ENCODE assay signal across 23 mouse cellular contexts in the genomic region with DNA sequence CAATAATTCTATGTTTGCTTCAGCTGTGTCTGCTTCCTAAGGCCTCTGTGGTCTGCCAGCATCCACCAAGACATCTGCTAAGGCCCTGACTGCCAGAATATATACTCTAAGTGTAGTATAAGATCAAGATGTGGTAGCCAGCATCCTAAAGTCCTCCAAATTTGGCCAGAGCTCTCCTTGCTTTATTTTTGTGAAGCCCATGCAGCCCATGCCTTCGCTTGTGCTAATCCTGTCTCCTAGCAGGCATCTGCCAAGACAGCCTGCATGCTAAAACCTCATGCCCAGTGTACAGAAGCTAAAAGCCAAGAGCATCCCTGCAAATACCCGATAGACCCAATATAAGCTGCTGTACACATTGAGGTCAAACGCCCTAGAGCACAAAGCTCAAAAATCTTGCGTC. TPM values are rescaled to one million over a fixed set of nuclear protein-coding genes. Genes with fewer than 3 reads are reported as not detected.
DNase-seq lines count a peak whose midpoint lies in the region; ATAC-seq and TF ChIP-seq lines count a peak whose summit lies in the region.
"Had no signal": no experiment of that assay in that cellular context is flagged by ENCODE, and none has a peak within 500 bp of the region (broad histone marks: within the 10 kb centered on the region; RNA-seq: fewer than 3 reads in every experiment).

No protein-coding gene starts in this region.

- no peak for ATAC-seq in lung, postnatal 0 days
- ATAC-seq: activated CD4-positive, CD25-positive, alpha-beta regulatory T cell, adult 4 months; forebrain, embryonic 13.5 days had no signal

- DNase-seq in cerebellum, adult 9-11 months = peak; percentile 19
- DNase-seq in cerebellum, adult 11-12 months = no peak
- DNase-seq in layer of hippocampus, postnatal 36 days = peak; percentile 8 to 24
- no peak for DNase-seq in layer of hippocampus, adult 9-11 months
- DNase-seq in right cerebral cortex, adult 18-20 months = peak; percentile 20
- DNase-seq in lung, postnatal 0 days (ENCODE audit: low spot score) = no peak
- DNase-seq in gastrocnemius, adult 18-20 months (ENCODE audit: low spot score) = no peak
- DNase-seq: adrenal gland, postnatal 25 days; kidney, adult 11 months; liver, embryonic 13.5 days; lung, embryonic 14.5 days; thymus, postnatal 14 days had no signal

- no peak overlapping the region for H3K27ac ChIP-seq in lung, postnatal 0 days (ENCODE audit: low read length)
- H3K27ac ChIP-seq: forebrain, embryonic 13.5 days; heart, embryonic 10.5 days; limb, embryonic 13.5 days; liver, embryonic 13.5 days; macrophage; stomach, postnatal 0 days had no signal

- WGBS in lung, postnatal 0 days = 82% methylated on average over 4 of the region's 4 CpGs

- H3K9me3 ChIP-seq in lung, postnatal 0 days (ENCODE audit: low read length) = no peaks in the 10 kb centered on the region
- H3K9me3 ChIP-seq: forebrain, embryonic 13.5 days; heart, embryonic 10.5 days; limb, embryonic 13.5 days; liver, embryonic 13.5 days had no signal

- H3K4me2 ChIP-seq in lung, postnatal 0 days (replicated peaks; ENCODE audit: low read depth, low read length) = no peak overlapping the region
- H3K4me2 ChIP-seq: forebrain, embryonic 13.5 days; limb, embryonic 13.5 days; liver, embryonic 13.5 days; lung, embryonic 14.5 days; midbrain, embryonic 11.5 days had no signal

- TF ChIP-seq EP300 in lung, postnatal 0 days (IDR thresholded peaks at IDR 0.05) = no peak

- TF ChIP-seq CTCF in lung, postnatal 0 days (IDR thresholded peaks at IDR 0.05) = no peak

- no peak overlapping the region for H3K4me3 ChIP-seq in lung, postnatal 0 days (ENCODE audit: low read depth, low read length)
- H3K4me3 ChIP-seq: forebrain, embryonic 13.5 days; heart, embryonic 10.5 days; limb, embryonic 13.5 days; liver, embryonic 13.5 days had no signal

- no peak overlapping the region for H3K9ac ChIP-seq in lung, postnatal 0 days (replicated peaks; ENCODE audit: low read depth)
- H3K9ac ChIP-seq: forebrain, embryonic 13.5 days; limb, embryonic 13.5 days; liver, embryonic 13.5 days; lung, embryonic 14.5 days had no signal

- H3K27me3 ChIP-seq in lung, postnatal 0 days (replicated peaks; ENCODE audit: insufficient read depth, low read length) = no peaks in the 10 kb centered on the region
- H3K27me3 ChIP-seq: forebrain, embryonic 13.5 days; limb, embryonic 13.5 days; liver, embryonic 13.5 days had no signal

- H3K36me3 ChIP-seq in lung, postnatal 0 days (ENCODE audit: insufficient read depth, low read length) = no peaks in the 10 kb centered on the region
- H3K36me3 ChIP-seq: G1E; heart, embryonic 10.5 days; limb, embryonic 13.5 days; liver, embryonic 13.5 days had no signal

- no peaks in the 10 kb centered on the region for H3K4me1 ChIP-seq in lung, postnatal 0 days (ENCODE audit: insufficient read depth, low read depth, low read length)
- H3K4me1 ChIP-seq: forebrain, embryonic 13.5 days; heart, embryonic 10.5 days; limb, embryonic 13.5 days; liver, embryonic 13.5 days had no signal

RNA-seq across cellular contexts. Expression of a gene that starts 22.9 kb away (rescaled TPM):
- 100 to 1,000 TPM; 224 to 229 TPM for total RNA-seq in layer of hippocampus, postnatal 36 days (2021)
- polyA plus RNA-seq in lung, postnatal 0 days (2015; fragmentation: Nextera tagmentation; extraction: Ambion mirVana) = 0.24 and 0.80 TPM in 2 replicates
- under 1 TPM; 0.66 to 0.96 TPM for total RNA-seq in gastrocnemius, adult 18-20 months (2021)
- total RNA-seq: monocyte, adult 5-6 weeks had no signal
- polyA plus RNA-seq: G1E; heart, postnatal 0 days; kidney, embryonic 16.5 days; macrophage had no signal

Comparison
In these comparisons a context has a peak if more than half of its experiments do, and no peak if none do; other contexts are left out.
1. DNase-seq: peak in cerebellum, adult 9-11 months (single experiment), layer of hippocampus, postnatal 36 days (2 of 2) and right cerebral cortex, adult 18-20 months (single experiment); none in cerebellum, adult 11-12 months (single experiment), layer of hippocampus, adult 9-11 months (single experiment), lung, postnatal 0 days (single experiment) and gastrocnemius, adult 18-20 months (single experiment).
2. RNA of a gene that starts 22.9 kb away (total RNA-seq): 224 to 229 TPM in layer of hippocampus, postnatal 36 days; 0.66 to 0.96 TPM in gastrocnemius, adult 18-20 months; every median in the first group is over 100 times any median in the second.